Mouse (Mus musculus): ENCODE results near the gene Ambra1. TPM values are rescaled to one million over a fixed set of nuclear protein-coding genes. Genes with fewer than 3 reads are reported as not detected.

The Ambra1 gene
- total RNA-seq, 2 experiments from 2014 or later = 50.5 to 52.3 TPM

- intact Hi-C loops (cut with DNase I) = no loop called here
- no peak for DNase-seq (ENCODE audit: low spot score in 2 of 2)
These were observed 238.0 kb downstream of the Ambra1 start for GRCm38 (mm10) chr2:91967962-91968361.

Small RNA genes within 50 kb of the gene (microRNA-seq; reads per million reads assigned to microRNA genes)
- gene Mir6999 = 0.25 to 0.34 reads per million in 2 experiments

Other genes with a start within 250 kb of the Ambra1 start
- 100 to 1,000 TPM; 132 to 139 TPM for gene Ckap5, start 203.4 kb upstream of the Ambra1 start, total RNA-seq (2021)
- gene F2, start 93.7 kb upstream of the Ambra1 start, total RNA-seq (2021) = under 1 TPM in 1 of 2 experiments, not detected in 1; 0.16 TPM
- 10 to 100 TPM in 1 of 2 experiments, 1 to 10 TPM in 1; 9.3 to 11.1 TPM for gene Zfp408, start 80.3 kb upstream of the Ambra1 start, total RNA-seq (2021)
- gene Arhgap1, start 80.3 kb upstream of the Ambra1 start, total RNA-seq (2021) = 10 to 100 TPM; 72.9 to 77.0 TPM
- gene Atg13, start 19.6 kb upstream of the Ambra1 start, total RNA-seq (2021) = 10 to 100 TPM; 80.1 to 80.8 TPM
- 1 to 10 TPM; 8.3 to 9.7 TPM for gene Harbi1, start 19.3 kb upstream of the Ambra1 start, total RNA-seq (2021)
- gene Chrm4, start 197.1 kb downstream of the Ambra1 start, total RNA-seq (2021) = 10 to 100 TPM; 41.6 to 55.1 TPM
- 10 to 100 TPM; 18.3 to 19.6 TPM for gene Mdk, start 202.2 kb downstream of the Ambra1 start, total RNA-seq (2021)
- not detected for gene Gm9821, start 215.6 kb downstream of the Ambra1 start, total RNA-seq (2021)
- 100 to 1,000 TPM; 556 to 558 TPM for gene Dgkz, start 245.7 kb downstream of the Ambra1 start, total RNA-seq (2021)

Data from left cerebral cortex, postnatal 25 days (tissue).